Mouse (Mus musculus) limb, embryonic 11.5 days (tissue): ENCODE data around the gene Odam. TPM values are rescaled to one million over a fixed set of nuclear protein-coding genes. Genes with fewer than 3 reads are reported as not detected.

ENCODE experiments used
- ATAC-seq: fragments of 200-750 bp; cut with Nextera tagmentation; 2 replicates; pipeline ENCODE4 v1.8.0; 2017; ENCODE audit warnings: low read depth; ENCODE audit not compliant: insufficient number of reproducible peaks, low FRiP score, low TSS enrichment
- DNase-seq: peaks from one replicate; pipeline ENCODE4 v3.0.0-alpha.2; 2015; ENCODE audit warnings: low spot score
- H3K27ac ChIP-seq: fragments of 300-500 bp; sonication (generic); replicated peaks from 2 replicates; pipeline ENCODE4 v1.5.1; 2014; ENCODE audit warnings: low read depth, mild to moderate bottlenecking, low read length
- H3K27me3 ChIP-seq: fragments of 300-500 bp; sonication (generic); 2 replicates; pipeline ENCODE4 v1.6.1; 2014; ENCODE audit warnings: mild to moderate bottlenecking, low read length, mixed read lengths; ENCODE audit not compliant: control insufficient read depth, insufficient read depth
- H3K36me3 ChIP-seq: fragments of 300-500 bp; sonication (generic); 2 replicates; pipeline ENCODE4 v1.6.1; 2014; ENCODE audit warnings: mild to moderate bottlenecking, low read length, moderate library complexity, mixed read lengths; ENCODE audit not compliant: control insufficient read depth, insufficient read depth
- H3K4me1 ChIP-seq: fragments of 300-500 bp; sonication (generic); 2 replicates; pipeline ENCODE4 v1.6.1; 2014; ENCODE audit warnings: low read length, mixed read lengths; ENCODE audit not compliant: control insufficient read depth, insufficient read depth
- H3K4me2 ChIP-seq: fragments of 300-500 bp; sonication (generic); 2 replicates; pipeline ENCODE4 v1.6.1; 2014; ENCODE audit warnings: low read depth, mild to moderate bottlenecking, moderate library complexity; ENCODE audit not compliant: severe bottlenecking
- H3K4me3 ChIP-seq: fragments of 300-500 bp; sonication (generic); 2 replicates; pipeline ENCODE4 v1.5.1; 2014; ENCODE audit warnings: low read depth, low read length
- H3K9ac ChIP-seq: fragments of 300-500 bp; sonication (generic); 2 replicates; pipeline ENCODE4 v1.6.1; 2014; ENCODE audit warnings: mild to moderate bottlenecking, low read length
- H3K9me3 ChIP-seq: fragments of 300-500 bp; sonication (generic); 2 replicates; pipeline ENCODE4 v1.6.1; 2016; ENCODE audit warnings: low read length; ENCODE audit not compliant: control insufficient read depth
- WGBS: fragments of 180-500 bp; shearing (Covaris S2); extraction: QIAGEN DNeasy Blood & Tissue Kit; methylation state at CpG from one replicate; pipeline ENCODE4 v1.1.7; 2014; 5-methylcytosine and 5-hydroxymethylcytosine counted together
- polyA plus RNA-seq: library from polyadenylated mRNA; unstranded; fragments of >200 nt; fragmentation: Nextera tagmentation; extraction: Ambion mirVana; gene quantifications from 2 replicates; pipeline ENCODE4 v1.2.1, GENCODE M21; 2014

Odam gene
- polyA plus RNA-seq, result not detected in 2 replicates

DNA sequence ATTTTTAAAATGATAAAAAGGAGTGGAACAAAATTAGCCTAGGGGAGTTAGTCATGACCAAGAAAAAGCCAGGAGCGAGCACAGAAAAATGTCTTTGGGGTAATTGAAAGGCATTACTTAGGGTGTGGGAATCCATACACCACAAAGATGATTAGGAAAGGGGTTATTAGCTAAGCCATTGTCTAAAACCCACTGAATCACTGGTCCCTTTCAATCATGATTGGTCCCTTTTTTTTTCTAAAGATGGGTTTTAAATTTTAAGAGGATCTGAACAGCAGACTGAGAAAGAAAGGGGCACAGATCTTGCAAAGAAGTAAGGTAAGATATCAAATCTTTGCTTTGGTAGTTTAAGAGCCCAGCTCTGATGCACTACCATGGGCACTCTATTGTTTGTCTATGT is at the start of gene Odam:
Gene Odam, plus strand, starts transcription at position 301 of the 400 bp plus-strand sequence.
- Histone ChIP-seq H3K4me1 (no peaks in the 10 kb centered on the region), H3K27ac (no peak within 1 kb of the TSS), H3K4me2 (no peak within 1 kb of the TSS), H3K36me3 (no peaks in the 10 kb centered on the region), H3K27me3 (no peaks in the 10 kb centered on the region), H3K9ac (no peak within 1 kb of the TSS), H3K9me3 (no peaks in the 10 kb centered on the region), H3K4me3 (no peak within 1 kb of the TSS)
- DNase-seq (no peak), ATAC-seq (no peak)
- 91% methylated on average over 1 of the region's 1 CpGs for WGBS

DNA sequence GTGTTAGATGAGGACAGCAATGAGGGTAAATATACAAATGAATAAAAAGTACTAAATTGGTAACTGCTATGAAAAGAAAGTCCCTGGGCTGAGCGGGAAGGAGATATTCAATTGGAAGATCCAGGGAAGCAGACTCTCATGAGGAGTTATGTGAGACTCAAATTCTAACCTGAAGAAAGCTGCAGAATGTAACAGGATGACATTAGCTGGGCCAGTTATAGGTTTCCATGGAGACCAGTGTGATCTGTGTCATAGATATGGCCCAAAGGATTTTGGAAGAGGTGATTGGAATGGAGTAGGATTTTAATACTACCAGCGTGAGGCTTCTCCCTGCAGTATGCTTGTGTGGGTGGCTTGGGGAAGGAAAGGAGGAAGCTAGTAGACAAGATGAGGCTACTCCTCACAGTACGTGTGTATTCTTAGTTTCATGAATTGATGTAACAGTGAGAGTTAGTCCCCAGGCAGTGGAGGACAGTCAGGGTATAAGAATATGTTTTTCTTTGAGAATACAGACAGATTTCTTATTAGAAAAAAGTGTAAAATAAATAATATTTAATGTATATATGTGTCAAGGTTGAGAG is 29.6 kb upstream of the Odam start:
- no peak overlapping the region for H3K27ac ChIP-seq
- H3K4me1 ChIP-seq, result no peaks in the 10 kb centered on the region
- no peak overlapping the region for H3K4me2 ChIP-seq
- DNase-seq (no peak), ATAC-seq (no peak)
- no peaks in the 10 kb centered on the region for H3K9me3 ChIP-seq
- H3K4me3 ChIP-seq, result no peak overlapping the region
- 82% methylated on average over 3 of the region's 3 CpGs for WGBS
- H3K9ac ChIP-seq, result no peak overlapping the region
- no peaks in the 10 kb centered on the region for H3K36me3 ChIP-seq
- H3K27me3 ChIP-seq, result no peaks in the 10 kb centered on the region

DNA sequence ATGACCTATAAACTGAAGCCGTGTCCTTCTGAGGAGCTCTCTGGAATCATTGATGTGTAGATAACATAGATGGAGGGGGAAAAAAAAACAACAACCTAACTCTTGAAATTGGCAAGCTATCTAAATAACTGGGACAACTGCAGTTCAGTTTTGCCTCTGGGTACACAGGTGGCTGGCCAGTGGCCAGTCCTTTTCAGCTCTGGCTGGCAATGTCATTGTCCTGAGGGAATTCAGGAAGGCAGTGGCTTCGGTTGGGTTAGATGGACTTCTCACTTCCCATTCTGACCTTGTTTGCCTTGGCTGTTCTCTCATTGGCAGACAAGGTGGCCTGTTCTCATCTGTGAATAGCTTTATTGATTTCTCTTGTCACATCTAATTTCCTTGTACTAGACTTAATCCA is 14.7 kb upstream of the Odam start:
- H3K9ac ChIP-seq, result no peak overlapping the region
- ATAC-seq (no peak), DNase-seq (no peak)
- no peaks in the 10 kb centered on the region for H3K9me3 ChIP-seq
- no peak overlapping the region for H3K4me3 ChIP-seq
- no peaks in the 10 kb centered on the region for H3K4me1 ChIP-seq
- H3K4me2 ChIP-seq, result no peak overlapping the region
- WGBS, result 81% methylated on average over 2 of the region's 2 CpGs
- no peaks in the 10 kb centered on the region for H3K36me3 ChIP-seq
- H3K27ac ChIP-seq, result no peak overlapping the region
- H3K27me3 ChIP-seq, result no peaks in the 10 kb centered on the region

DNA sequence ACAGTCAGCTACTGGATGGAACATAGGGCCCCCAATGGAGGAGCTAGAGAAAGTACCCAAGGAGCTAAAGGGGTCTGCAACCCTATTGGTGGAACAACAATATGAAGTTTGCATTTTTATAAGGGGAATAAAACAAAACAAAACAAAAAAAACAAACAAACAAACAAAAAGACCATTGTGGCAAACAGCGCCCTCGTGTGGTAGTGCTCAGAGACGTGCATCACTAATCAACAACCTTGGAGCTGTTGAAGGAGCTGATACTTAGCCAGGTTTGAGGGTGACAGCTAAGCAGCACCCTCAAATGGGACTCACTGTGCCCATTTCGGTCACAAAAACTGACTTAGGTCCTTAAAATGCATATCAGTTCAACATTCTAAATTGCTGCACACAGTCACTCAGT is 13.4 kb upstream of the Odam start:
- no peaks in the 10 kb centered on the region for H3K27me3 ChIP-seq
- no peaks in the 10 kb centered on the region for H3K9me3 ChIP-seq
- H3K4me1 ChIP-seq, result no peaks in the 10 kb centered on the region
- no peaks in the 10 kb centered on the region for H3K36me3 ChIP-seq
- 26% methylated on average over 4 of the region's 4 CpGs for WGBS
- DNase-seq (peak; percentile 25), ATAC-seq (no peak)
- no peak overlapping the region for H3K4me3 ChIP-seq
- no peak overlapping the region for H3K27ac ChIP-seq
- no peak overlapping the region for H3K9ac ChIP-seq
- H3K4me2 ChIP-seq, result no peak overlapping the region

DNA sequence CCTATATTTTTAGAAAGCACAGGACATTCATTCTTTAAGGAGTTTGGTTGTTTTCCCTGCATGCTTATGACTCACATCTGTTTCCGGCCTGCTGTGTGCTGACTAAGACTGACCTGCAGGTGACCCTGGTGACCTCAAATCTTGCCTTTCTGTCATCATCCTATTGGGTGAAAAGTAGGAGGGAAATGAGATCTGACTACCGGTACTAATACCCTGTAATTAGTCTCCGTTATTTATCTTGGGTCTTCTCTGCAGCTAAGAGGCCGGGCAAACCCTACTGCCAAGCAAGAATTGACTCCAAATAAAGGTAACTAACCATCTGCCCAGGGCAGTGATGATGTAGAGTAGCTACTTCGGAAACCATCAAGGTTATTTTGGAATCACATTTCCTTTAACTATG is 40.5 kb downstream of the Odam start, which contains the start of gene Csn3:
Gene Csn3, plus strand, starts transcription at position 208 of the 400 bp plus-strand sequence.
- ATAC-seq (no peak), DNase-seq (peak; percentile 33)
- Histone ChIP-seq H3K9me3 (no peaks in the 10 kb centered on the region), H3K4me3 (no peak within 1 kb of the TSS), H3K4me1 (no peaks in the 10 kb centered on the region), H3K27ac (no peak within 1 kb of the TSS), H3K36me3 (no peaks in the 10 kb centered on the region), H3K27me3 (no peaks in the 10 kb centered on the region), H3K4me2 (no peak within 1 kb of the TSS), H3K9ac (no peak within 1 kb of the TSS)
- WGBS, result 14% methylated on average over 5 of the region's 5 CpGs

DNA sequence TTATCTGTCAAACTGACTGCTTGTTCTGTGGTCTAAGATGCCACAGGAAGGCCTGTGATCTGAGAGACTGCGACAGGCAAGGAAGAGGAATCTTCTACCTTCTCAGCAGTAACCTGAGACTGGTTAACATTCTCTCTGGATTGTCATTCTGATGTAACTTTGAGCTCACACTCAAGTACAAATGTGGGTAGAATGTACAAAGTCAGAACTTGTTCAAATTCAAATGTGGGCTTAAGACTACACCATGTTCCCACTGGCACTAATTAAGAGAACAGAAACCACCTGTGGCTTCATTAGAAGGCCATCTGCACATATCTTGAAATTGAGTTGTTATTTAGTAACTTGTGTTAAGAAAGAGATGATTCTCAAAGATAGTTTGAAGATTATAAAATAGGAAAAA is 46.8 kb downstream of the Odam start:
- H3K4me2 ChIP-seq, result no peak overlapping the region
- H3K4me3 ChIP-seq, result no peak overlapping the region
- H3K9me3 ChIP-seq, result no peaks in the 10 kb centered on the region
- H3K4me1 ChIP-seq, result no peaks in the 10 kb centered on the region
- WGBS, result 62% methylated on average over 1 of the region's 1 CpGs
- no peaks in the 10 kb centered on the region for H3K36me3 ChIP-seq
- DNase-seq (no peak), ATAC-seq (no peak)
- no peak overlapping the region for H3K9ac ChIP-seq
- H3K27me3 ChIP-seq, result no peaks in the 10 kb centered on the region
- no peak overlapping the region for H3K27ac ChIP-seq

DNA sequence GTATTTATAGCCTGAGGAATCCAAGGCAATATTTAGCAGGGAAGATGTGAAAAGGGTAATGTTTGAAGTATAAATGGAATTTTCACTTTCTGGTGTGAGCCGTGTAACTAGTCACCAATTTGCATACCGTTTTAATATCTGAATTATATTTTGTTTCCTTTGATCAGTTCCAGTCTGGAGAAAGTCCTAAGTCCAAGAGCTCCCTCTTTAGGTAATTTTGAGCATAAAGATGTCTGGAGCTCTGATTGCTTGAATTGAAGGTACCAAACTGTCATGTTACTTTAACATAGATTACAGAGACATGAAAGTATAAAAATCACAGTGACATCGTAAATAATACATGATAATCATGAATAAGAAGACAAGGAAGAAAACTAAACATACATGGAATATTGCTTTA is 55.9 kb downstream of the Odam start:
- ATAC-seq (no peak), DNase-seq (no peak)
- H3K4me3 ChIP-seq, result no peak overlapping the region
- H3K36me3 ChIP-seq, result no peaks in the 10 kb centered on the region
- H3K9ac ChIP-seq, result no peak overlapping the region
- H3K4me2 ChIP-seq, result no peak overlapping the region
- no peaks in the 10 kb centered on the region for H3K9me3 ChIP-seq
- 56% methylated on average over 3 of the region's 3 CpGs for WGBS
- no peak overlapping the region for H3K27ac ChIP-seq
- no peaks in the 10 kb centered on the region for H3K4me1 ChIP-seq
- H3K27me3 ChIP-seq, result no peaks in the 10 kb centered on the region

DNA sequence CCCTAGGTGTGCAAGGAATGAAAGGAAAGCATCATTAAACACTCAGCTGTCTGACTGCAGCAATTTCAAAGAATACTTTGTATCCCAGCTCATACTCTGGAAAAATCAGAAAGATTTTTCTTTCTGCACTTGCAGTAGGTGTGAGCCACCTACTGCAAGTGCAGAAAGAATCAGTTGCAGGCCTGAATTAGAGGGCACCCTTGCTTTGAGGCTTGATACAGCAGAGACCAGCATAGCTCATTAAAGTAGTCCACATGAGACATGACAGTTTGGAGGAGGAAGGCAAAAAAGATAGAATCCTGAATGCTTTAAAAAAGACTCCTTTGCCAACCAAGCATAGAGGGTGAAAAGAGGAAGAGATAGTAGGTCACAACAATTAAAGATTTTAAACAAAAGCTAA is 57.7 kb downstream of the Odam start:
- no peak for ATAC-seq
- H3K4me3 ChIP-seq, result no peak overlapping the region

More for the DNA sequence above, 57.7 kb downstream of the Odam start:
- Histone ChIP-seq H3K9ac (no peak overlapping the region), H3K27ac (no peak overlapping the region), H3K4me2 (no peak overlapping the region), H3K36me3 (no peaks in the 10 kb centered on the region), H3K9me3 (no peaks in the 10 kb centered on the region), H3K27me3 (no peaks in the 10 kb centered on the region), H3K4me1 (no peaks in the 10 kb centered on the region)
- DNase-seq, result no peak
